Mouse (Mus musculus): Measurements from ENCODE around the gene Agbl3. TPM values are rescaled to one million over a fixed set of nuclear protein-coding genes. Genes with fewer than 3 reads are reported as not detected.

Gene Agbl3
- polyA plus RNA-seq, 1 experiment, result 6.8 TPM

- Histone ChIP-seq H3K27ac (ENCODE audit: insufficient read depth, low read length) (0 out of 2 replicates have a peak overlapping the region, but pooled peaks have one; percentile 14), H3K4me1 (ENCODE audit: control insufficient read depth, insufficient read depth, low read length) (peaks cover 5% of the 10 kb centered on the region), H3K4me3 (ENCODE audit: insufficient read depth, low read length) (no peak overlapping the region)
- TF ChIP-seq POLR2A (IDR thresholded peaks at IDR 0.05; ENCODE audit: low read depth, low read length) (no peak), CTCF (IDR thresholded peaks at IDR 0.05; ENCODE audit: borderline replicate concordance, insufficient read depth, low read length) (no peak)
These were observed 82.1 kb downstream of the Agbl3 start for GRCm38 (mm10) chr6:34862381-34862780.

- peaks cover 5% of the 10 kb centered on the region for H3K4me1 ChIP-seq (ENCODE audit: control insufficient read depth, insufficient read depth, low read length)
- peak within 1 kb of the TSS; percentile 14; the same call in 1 of the 2 replicates for H3K27ac ChIP-seq (ENCODE audit: insufficient read depth, low read length)
- H3K4me3 ChIP-seq (ENCODE audit: insufficient read depth, low read length), result peak within 1 kb of the TSS; percentile 30
- TF ChIP-seq POLR2A (IDR thresholded peaks at IDR 0.05; ENCODE audit: low read depth, low read length) (peak; percentile 48; the same call in 1 of the 2 replicates), CTCF (IDR thresholded peaks at IDR 0.05; ENCODE audit: borderline replicate concordance, insufficient read depth, low read length) (no peak)
These were observed 82.7 kb downstream of the Agbl3 start, which contains the start of gene Tmem140 for GRCm38 (mm10) chr6:34862791-34863403. Tmem140 (plus strand) TSS chr6:34863146.

GRCm38 (mm10) chr6:34863786-34864514 lies 83.7 kb downstream of the Agbl3 start:
- no peak for TF ChIP-seq POLR2A (IDR thresholded peaks at IDR 0.05; ENCODE audit: low read depth, low read length)
- no peak for TF ChIP-seq CTCF (IDR thresholded peaks at IDR 0.05; ENCODE audit: borderline replicate concordance, insufficient read depth, low read length)
- no peak overlapping the region for H3K4me3 ChIP-seq (ENCODE audit: insufficient read depth, low read length)
- H3K4me1 ChIP-seq (ENCODE audit: control insufficient read depth, insufficient read depth, low read length), result peaks cover 5% of the 10 kb centered on the region
- H3K27ac ChIP-seq (ENCODE audit: insufficient read depth, low read length), result no peak overlapping the region

GRCm38 (mm10) chr6:34865213-34865612 lies 85.0 kb downstream of the Agbl3 start:
- H3K4me3 ChIP-seq (ENCODE audit: insufficient read depth, low read length), result no peak overlapping the region
- 0 out of 2 replicates have a peak overlapping the region, but pooled peaks have one; percentile 7 for H3K27ac ChIP-seq (ENCODE audit: insufficient read depth, low read length)
- peaks cover 11% of the 10 kb centered on the region for H3K4me1 ChIP-seq (ENCODE audit: control insufficient read depth, insufficient read depth, low read length)
- TF ChIP-seq POLR2A (IDR thresholded peaks at IDR 0.05; ENCODE audit: low read depth, low read length) (no peak), CTCF (IDR thresholded peaks at IDR 0.05; ENCODE audit: borderline replicate concordance, insufficient read depth, low read length) (no peak)

- Histone ChIP-seq H3K4me3 (ENCODE audit: insufficient read depth, low read length) (no peak overlapping the region), H3K27ac (ENCODE audit: insufficient read depth, low read length) (peak overlapping the region; percentile 7; the same call in 1 of the 2 replicates), H3K4me1 (ENCODE audit: control insufficient read depth, insufficient read depth, low read length) (peaks cover 11% of the 10 kb centered on the region)
- TF ChIP-seq POLR2A (IDR thresholded peaks at IDR 0.05; ENCODE audit: low read depth, low read length), result no peak
These were observed 85.7 kb downstream of the Agbl3 start for GRCm38 (mm10) chr6:34865711-34866593.

- Histone ChIP-seq H3K4me1 (ENCODE audit: control insufficient read depth, insufficient read depth, low read length) (peaks cover 14% of the 10 kb centered on the region), H3K27ac (ENCODE audit: insufficient read depth, low read length) (no peak overlapping the region), H3K4me3 (ENCODE audit: insufficient read depth, low read length) (no peak overlapping the region)
- TF ChIP-seq POLR2A (IDR thresholded peaks at IDR 0.05; ENCODE audit: low read depth, low read length), result no peak
- no peak for TF ChIP-seq CTCF (IDR thresholded peaks at IDR 0.05; ENCODE audit: borderline replicate concordance, insufficient read depth, low read length)
These were observed 86.6 kb downstream of the Agbl3 start for GRCm38 (mm10) chr6:34866786-34867185.

GRCm38 (mm10) chr6:34867301-34867994 lies 87.2 kb downstream of the Agbl3 start:
- Histone ChIP-seq H3K4me3 (ENCODE audit: insufficient read depth, low read length) (no peak overlapping the region), H3K4me1 (ENCODE audit: control insufficient read depth, insufficient read depth, low read length) (peaks cover 14% of the 10 kb centered on the region), H3K27ac (ENCODE audit: insufficient read depth, low read length) (no peak overlapping the region)
- TF ChIP-seq POLR2A (IDR thresholded peaks at IDR 0.05; ENCODE audit: low read depth, low read length), result no peak
- no peak for TF ChIP-seq CTCF (IDR thresholded peaks at IDR 0.05; ENCODE audit: borderline replicate concordance, insufficient read depth, low read length)

GRCm38 (mm10) chr6:34867995-34868350 lies 87.7 kb downstream of the Agbl3 start:
- Histone ChIP-seq H3K4me3 (ENCODE audit: insufficient read depth, low read length) (no peak overlapping the region), H3K4me1 (ENCODE audit: control insufficient read depth, insufficient read depth, low read length) (peaks cover 14% of the 10 kb centered on the region), H3K27ac (ENCODE audit: insufficient read depth, low read length) (no peak overlapping the region)
- no peak for TF ChIP-seq CTCF (IDR thresholded peaks at IDR 0.05; ENCODE audit: borderline replicate concordance, insufficient read depth, low read length)
- TF ChIP-seq POLR2A (IDR thresholded peaks at IDR 0.05; ENCODE audit: low read depth, low read length), result no peak
